Comparison of ENCODE assay signal across 8 mouse cellular contexts in the genomic region with DNA sequence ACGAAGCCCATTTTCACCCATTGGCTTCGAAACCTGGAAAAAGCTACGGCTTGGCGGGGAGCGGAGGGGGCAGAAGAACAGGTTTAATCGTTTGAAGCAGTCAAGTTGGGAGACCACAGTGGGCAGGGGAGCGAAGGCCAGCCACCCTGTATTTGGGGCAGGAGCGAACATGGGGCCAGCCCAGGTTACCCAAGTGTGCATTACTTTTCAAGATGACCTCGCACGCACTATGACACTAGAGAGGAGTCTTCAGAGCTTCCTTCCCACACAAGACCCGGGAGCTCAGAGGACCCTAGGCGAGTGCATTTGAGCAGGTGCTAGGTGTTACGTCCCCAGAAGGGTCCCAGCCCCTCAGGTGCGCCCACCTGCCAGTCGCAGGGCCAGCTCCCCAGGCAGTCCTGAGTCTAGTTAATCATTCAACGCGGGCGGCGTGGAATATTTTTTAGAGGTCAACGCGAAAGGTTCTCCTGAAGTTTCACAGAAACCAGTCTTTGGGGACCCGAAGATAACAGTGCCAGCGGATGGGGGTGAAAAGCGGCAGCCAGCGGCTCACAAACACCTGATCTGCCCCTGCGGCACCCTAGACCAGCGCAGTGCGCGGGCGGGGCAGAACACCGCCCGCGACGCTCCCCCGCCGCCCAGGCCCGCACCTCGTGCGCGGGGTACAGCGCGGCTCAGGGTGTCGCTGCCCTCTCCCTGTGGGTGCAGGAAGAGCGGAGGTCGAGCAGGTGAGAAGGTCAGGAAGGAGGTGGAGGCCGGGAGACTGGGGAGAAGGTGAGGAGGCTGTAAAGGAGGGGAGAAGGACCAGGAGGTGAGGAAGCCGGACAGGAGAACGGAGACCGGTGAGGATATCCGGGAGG. TPM values are rescaled to one million over a fixed set of nuclear protein-coding genes. Genes with fewer than 3 reads are reported as not detected.
DNase-seq lines count a peak whose midpoint lies in the region; ATAC-seq and TF ChIP-seq lines count a peak whose summit lies in the region.

No protein-coding gene starts in this region.

- no peak for TF ChIP-seq EP300 in heart, adult 2 months (IDR thresholded peaks at IDR 0.05; ENCODE audit: insufficient read depth, low read depth, low read length)

- 8% methylated on average over 50 of the region's 50 CpGs for WGBS in heart, adult 2 months
- WGBS in forebrain, embryonic 15.5 days = 2% methylated on average over 50 of the region's 50 CpGs
- whole genome bisulfite sequencing in kidney, embryonic 16.5 days = 3% methylated on average over 50 of the region's 50 CpGs

- peak overlapping the region; percentile 91 for H3K27ac ChIP-seq in heart, adult 2 months
- H3K27ac ChIP-seq in forebrain, embryonic 15.5 days (replicated peaks) = no peak overlapping the region
- H3K27ac ChIP-seq in kidney, embryonic 16.5 days (ENCODE audit: low read length) = peak overlapping the region; percentile 91

- H3K9ac ChIP-seq in heart, adult 2 months (ENCODE audit: low read depth, low read length) = peak overlapping the region; percentile 95
- peak overlapping the region; percentile 47 for H3K9ac ChIP-seq in forebrain, embryonic 15.5 days (replicated peaks)
- H3K9ac ChIP-seq in kidney, embryonic 16.5 days (replicated peaks; ENCODE audit: low read length) = peak overlapping the region; percentile 87

- intact Hi-C loops in heart, adult 2 months (cut with DNase I) = loop anchor here (5.0 kb wide), 1 partner anchor 226 kb away; no protein-coding TSS in a partner anchor

- no peaks in the 10 kb centered on the region for H3K9me3 ChIP-seq in forebrain, embryonic 15.5 days
- H3K9me3 ChIP-seq in kidney, embryonic 16.5 days (ENCODE audit: low read length) = no peaks in the 10 kb centered on the region

- TF ChIP-seq POLR2A in heart, adult 2 months (IDR thresholded peaks at IDR 0.05; ENCODE audit: insufficient read depth, low read depth, low read length) = no peak

- DNase-seq in heart, adult 2 months = peak in 1 of 2 experiments; percentile 57
- no peak for DNase-seq in heart, adult 8-10 months (ENCODE audit: low spot score)
- peak; percentile 53 for DNase-seq in MN1 (ENCODE audit: low spot score)
- peak; percentile 48 for DNase-seq in testis, postnatal 10 days (ENCODE audit: low spot score)
- no peak for DNase-seq in layer of hippocampus, adult 18-20 months (ENCODE audit: low spot score in 2 of 2)

- no peak for TF ChIP-seq CTCF in heart, adult 2 months (IDR thresholded peaks at IDR 0.05)

- peaks cover 9% of the 10 kb centered on the region for H3K4me1 ChIP-seq in heart, adult 2 months (ENCODE audit: control insufficient read depth, insufficient read depth, low read length)
- H3K4me1 ChIP-seq in forebrain, embryonic 15.5 days = peaks cover 29% of the 10 kb centered on the region
- H3K4me1 ChIP-seq in kidney, embryonic 16.5 days (ENCODE audit: insufficient read depth, low read length) = peaks cover 30% of the 10 kb centered on the region

- no peaks in the 10 kb centered on the region for H3K27me3 ChIP-seq in heart, adult 2 months (ENCODE audit: control insufficient read depth, insufficient read depth, low read length)
- peaks cover 44% of the 10 kb centered on the region for H3K27me3 ChIP-seq in forebrain, embryonic 15.5 days
- H3K27me3 ChIP-seq in kidney, embryonic 16.5 days (ENCODE audit: insufficient read depth, low read length) = peaks cover 23% of the 10 kb centered on the region; the same call in 1 of the 2 replicates

- peak overlapping the region; percentile 94 for H3K4me3 ChIP-seq in heart, adult 2 months
- peak overlapping the region; percentile 56 for H3K4me3 ChIP-seq in forebrain, embryonic 15.5 days
- H3K4me3 ChIP-seq in kidney, embryonic 16.5 days (ENCODE audit: low read length) = peak overlapping the region; percentile 90

- H3K36me3 ChIP-seq in heart, adult 2 months (ENCODE audit: control insufficient read depth, insufficient read depth, low read length) = peaks cover 3% of the 10 kb centered on the region
- no peaks in the 10 kb centered on the region for H3K36me3 ChIP-seq in forebrain, embryonic 15.5 days
- H3K36me3 ChIP-seq in kidney, embryonic 16.5 days (ENCODE audit: insufficient read depth, low read length) = no peaks in the 10 kb centered on the region; the same call in 1 of the 2 replicates

- peak overlapping the region; percentile 100 for H3K4me2 ChIP-seq in forebrain, embryonic 15.5 days (replicated peaks)
- H3K4me2 ChIP-seq in kidney, embryonic 16.5 days (replicated peaks; ENCODE audit: low read depth, low read length) = peak overlapping the region; percentile 93

- ATAC-seq in forebrain, embryonic 15.5 days (replicated peaks) = peak; percentile 47
- peak; percentile 33 for ATAC-seq in kidney, embryonic 16.5 days (ENCODE audit: low FRiP score, low TSS enrichment)
- peak; percentile 19; the same call in 1 of the 2 replicates for ATAC-seq in megakaryocyte-erythroid progenitor cell, adult 5-6 weeks (replicated peaks; ENCODE audit: low FRiP score, low TSS enrichment, poor library complexity, severe bottlenecking)

- H3K79me2 ChIP-seq in heart, adult 2 months (replicated peaks; ENCODE audit: control insufficient read depth, insufficient read depth, low read length) = peaks cover 10% of the 10 kb centered on the region

RNA-seq across cellular contexts. Expression of a gene that starts 2.1 kb away (rescaled TPM):
- total RNA-seq in heart, adult 2 months (2021) = 1 to 10 TPM; 3.5 to 6.2 TPM
- polyA plus RNA-seq in heart, adult 2 months (2012; rRNA removed) = 5.7 and 7.1 TPM in 2 replicates
- 1 to 10 TPM; 3.0 to 9.4 (median 6.9) TPM for total RNA-seq in heart, adult 8-10 months (2022)
- polyA plus RNA-seq in forebrain, embryonic 15.5 days (2015; fragmentation: Nextera tagmentation; extraction: Ambion mirVana) = 1.9 and 2.3 TPM in 2 replicates
- 8.2 and 13.2 TPM in 2 replicates for polyA plus RNA-seq in kidney, embryonic 16.5 days (2015; fragmentation: Nextera tagmentation; extraction: Ambion mirVana)
- 7.1 and 24.3 TPM in 2 replicates for total RNA-seq in megakaryocyte-erythroid progenitor cell, adult 5-6 weeks (2014; fragmentation: Nextera tagmentation)
- total RNA-seq in megakaryocyte-erythroid progenitor cell, adult 5-6 weeks (2017) = 21.1 and 22.0 TPM in 2 replicates
- total RNA-seq in layer of hippocampus, adult 18-20 months (2021) = 10 to 100 TPM; 12.9 to 14.7 TPM

Comparison
In these comparisons a context has a peak if more than half of its experiments do, and no peak if none do; other contexts are left out.
1. DNase-seq: peak in MN1 (single experiment) and testis, postnatal 10 days (single experiment); none in heart, adult 8-10 months (single experiment) and layer of hippocampus, adult 18-20 months (0 of 2).
2. Peak in every context shown above with its lines, with median percentiles within 50 percentile points of each other: H3K4me3 ChIP-seq, H3K9ac ChIP-seq and ATAC-seq.